Mouse (Mus musculus) lung, adult 2 months (tissue): ENCODE data around the gene Iqce. TPM values are rescaled to one million over a fixed set of nuclear protein-coding genes. Genes with fewer than 3 reads are reported as not detected.

Source experiments
- DNase-seq: peaks from one replicate; pipeline ENCODE4 v3.0.0; 2022
- H3K4me1 ChIP-seq: fragments of 200-500 bp; 2 replicates; pipeline ENCODE4 v1.6.1; 2011; ENCODE audit warnings: low read length; ENCODE audit not compliant: control insufficient read depth, insufficient read depth
- H3K4me3 ChIP-seq: fragments of 200-500 bp; replicated peaks from 2 replicates; pipeline ENCODE3; 2011; ENCODE audit warnings: low read depth, mild to moderate bottlenecking, control low read depth, low read length; ENCODE audit errors: extremely low read depth
- CTCF ChIP-seq: fragments of 200-500 bp; IDR thresholded peaks from 2 replicates; pipeline ENCODE4 v1.5.1; 2011; ENCODE audit warnings: mild to moderate bottlenecking, low read length, control low read depth; ENCODE audit not compliant: insufficient read depth
- POLR2A ChIP-seq: fragments of 200-500 bp; IDR thresholded peaks from 2 replicates; pipeline ENCODE4 v1.6.1; 2011; ENCODE audit warnings: low read depth, mild to moderate bottlenecking, control low read depth, low read length, borderline replicate concordance; ENCODE audit errors: extremely low read depth
- WGBS: fragments of 180-500 bp; shearing (Covaris S2); methylation state at CpG from one replicate; pipeline ENCODE4 v1.1.7; 2018; 5-methylcytosine and 5-hydroxymethylcytosine counted together
- polyA plus RNA-seq: library from polyadenylated mRNA; depleted of rRNA; stranded (reverse); fragments of >200 nt; gene quantifications from 2 replicates; pipeline ENCODE4 v1.2.3, GENCODE M21; 2012

The Iqce gene
- polyA plus RNA-seq, 1 experiment, result 21.8 TPM

DNA sequence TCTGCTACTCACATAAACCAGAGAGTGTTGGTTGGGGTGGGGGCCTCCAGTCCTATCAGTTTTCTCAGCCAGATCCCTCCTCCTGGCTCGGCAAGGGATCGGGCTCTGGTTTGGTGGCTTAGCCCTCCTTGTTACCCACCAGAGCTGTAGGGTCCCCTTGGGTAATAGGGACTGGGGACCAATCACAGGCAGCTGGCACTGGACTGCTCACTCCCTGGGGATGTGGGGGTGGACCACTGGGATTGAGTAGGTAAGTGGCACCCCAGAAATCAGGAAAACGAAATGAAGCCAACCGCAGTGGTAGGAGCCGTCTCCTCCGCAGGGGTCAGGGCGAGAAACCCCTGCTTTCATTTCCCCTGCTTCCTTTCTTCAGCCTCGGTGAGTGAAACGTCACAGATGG lies 81.1 kb downstream of the Iqce start:
- Histone ChIP-seq H3K4me1 (0 out of 2 replicates have a peak, but pooled peaks cover 2% of the 10 kb centered on the region), H3K4me3 (no peak overlapping the region)
- WGBS, result 70% methylated on average over 9 of the region's 9 CpGs
- no peak for TF ChIP-seq POLR2A
- no peak for TF ChIP-seq CTCF
- no peak for DNase-seq

DNA sequence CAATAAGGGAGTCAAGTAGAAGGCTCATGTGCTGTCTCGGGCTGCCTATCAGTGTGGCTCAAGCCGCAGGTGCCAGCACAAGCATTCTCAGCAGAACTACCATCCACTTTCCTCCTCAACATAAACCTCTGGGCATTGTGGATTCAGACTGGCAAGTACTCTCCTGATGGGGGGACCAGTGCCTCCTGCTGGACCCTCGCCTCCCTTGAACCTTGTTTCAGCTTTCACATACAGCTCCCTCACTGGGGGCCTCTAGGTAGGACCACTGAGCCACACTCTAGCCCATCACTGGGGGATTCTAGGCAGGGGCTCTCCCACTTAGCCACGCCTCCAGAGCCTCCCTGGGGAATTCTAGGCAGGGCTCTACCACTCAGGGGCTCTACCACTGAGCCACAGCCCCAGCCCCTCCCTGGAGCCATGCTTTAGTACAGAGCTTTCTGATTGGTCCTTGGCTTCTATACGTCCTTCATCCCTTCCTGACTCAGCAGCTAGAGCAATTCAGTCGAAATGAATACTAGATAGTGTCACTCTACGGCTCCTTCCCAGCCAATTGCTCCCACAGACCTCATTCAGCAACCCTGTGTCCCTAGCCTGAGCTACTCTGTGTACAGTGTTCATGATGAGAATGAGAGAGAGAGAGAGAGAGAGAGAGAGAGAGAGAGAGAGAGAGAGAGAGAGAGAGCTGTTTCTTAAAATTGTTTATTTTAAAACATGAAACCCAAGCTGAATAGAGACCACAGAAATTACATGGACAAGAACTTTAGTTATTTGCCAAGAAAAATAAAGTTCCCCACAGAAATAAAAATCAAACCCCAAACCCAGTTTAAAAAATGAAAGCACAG lies 82.1 kb downstream of the Iqce start:
- DNase-seq, result no peak
- TF ChIP-seq POLR2A (no peak), CTCF (0 out of 2 replicates have a peak, but pooled peaks have one; percentile 1)
- Histone ChIP-seq H3K4me3 (no peak overlapping the region), H3K4me1 (0 out of 2 replicates have a peak, but pooled peaks cover 2% of the 10 kb centered on the region)
- 45% methylated on average over 7 of the region's 7 CpGs for WGBS

DNA sequence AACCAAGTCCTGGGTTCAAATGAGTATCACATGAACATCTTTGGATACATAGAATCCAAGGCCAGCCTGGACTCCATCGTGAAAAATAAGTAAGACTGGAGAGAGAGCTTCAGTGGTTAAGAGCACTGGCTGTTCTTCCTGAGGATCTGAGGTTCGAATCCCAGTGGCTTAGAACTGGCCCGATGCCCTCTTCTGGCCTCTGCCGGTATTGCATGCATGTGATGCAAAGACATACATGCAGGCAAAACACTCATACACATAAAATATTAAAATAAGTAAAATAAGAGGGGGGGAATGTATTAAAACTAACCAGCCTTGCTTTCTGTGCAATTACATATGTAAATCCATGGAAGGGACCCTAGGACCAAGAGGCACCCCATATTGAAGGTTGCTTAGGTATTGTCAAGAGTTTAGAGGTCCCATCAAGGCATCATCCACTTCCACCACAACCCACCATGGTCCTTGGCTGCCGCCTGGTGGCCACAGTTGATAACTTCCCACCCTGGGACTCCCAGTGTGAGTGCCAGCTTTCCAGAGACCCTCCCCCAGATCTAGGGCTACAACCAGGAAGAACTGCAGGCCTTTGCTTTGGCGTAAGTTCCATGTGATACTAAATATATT lies 82.9 kb downstream of the Iqce start:
- TF ChIP-seq CTCF (peak; percentile 97), POLR2A (0 out of 2 replicates have a peak, but pooled peaks have one; percentile 3)

DNA sequence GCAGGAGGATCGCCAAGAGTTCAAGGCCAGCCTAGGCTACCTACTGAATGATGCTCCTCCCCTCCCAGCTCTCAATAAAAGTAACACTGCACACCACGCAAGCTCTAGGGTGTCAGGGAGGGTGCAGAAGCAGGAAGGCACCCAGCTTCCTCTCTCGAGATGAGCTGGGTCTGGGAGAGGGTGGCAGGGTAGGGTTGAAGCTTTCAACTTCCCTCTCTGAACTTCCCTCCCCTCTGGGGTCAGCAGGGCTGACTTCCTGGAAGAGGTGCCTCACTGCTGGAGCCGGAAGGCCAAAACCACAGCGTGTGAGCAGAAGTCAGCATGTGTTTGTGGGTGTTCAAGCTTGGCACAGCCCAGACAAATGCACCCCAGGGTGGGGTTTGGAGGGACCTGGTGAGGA lies 84.5 kb downstream of the Iqce start:
- no peak for TF ChIP-seq CTCF
- peak; percentile 52; the same call in 1 of the 2 replicates for TF ChIP-seq POLR2A
- 0 out of 2 replicates have a peak, but pooled peaks cover 2% of the 10 kb centered on the region for H3K4me1 ChIP-seq
- WGBS, result 44% methylated on average over 5 of the region's 5 CpGs

More for the DNA sequence above, 82.9 kb downstream of the Iqce start:
- 0 out of 2 replicates have a peak, but pooled peaks cover 2% of the 10 kb centered on the region for H3K4me1 ChIP-seq
- 17% methylated on average over 6 of the region's 6 CpGs for WGBS
- H3K4me3 ChIP-seq, result no peak overlapping the region
- peak; percentile 80 for DNase-seq

DNA sequence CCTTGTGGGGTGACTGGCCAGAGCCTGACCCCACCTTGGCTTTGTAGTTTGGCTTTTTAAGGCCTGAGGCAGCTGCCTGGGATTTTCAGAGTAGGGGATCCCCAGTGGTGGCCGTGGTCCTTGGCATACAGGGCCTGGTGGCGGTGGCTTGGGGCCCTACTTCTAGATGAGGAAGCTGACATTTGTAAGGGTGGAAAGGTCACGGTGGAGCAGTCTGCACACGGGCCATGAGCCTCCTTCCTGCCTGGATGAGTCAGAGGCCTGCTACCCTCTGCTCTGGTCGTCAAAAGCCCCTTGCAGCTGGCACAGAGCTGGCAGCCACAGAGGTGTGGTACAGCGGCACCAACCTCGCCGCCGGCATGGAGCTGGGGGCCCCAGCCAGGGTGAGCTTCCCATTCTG lies 85.5 kb downstream of the Iqce start:
- DNase-seq, result no peak
- no peak overlapping the region for H3K4me3 ChIP-seq

More for the DNA sequence above, 84.5 kb downstream of the Iqce start:
- no peak overlapping the region for H3K4me3 ChIP-seq
- DNase-seq, result peak; percentile 32

DNA sequence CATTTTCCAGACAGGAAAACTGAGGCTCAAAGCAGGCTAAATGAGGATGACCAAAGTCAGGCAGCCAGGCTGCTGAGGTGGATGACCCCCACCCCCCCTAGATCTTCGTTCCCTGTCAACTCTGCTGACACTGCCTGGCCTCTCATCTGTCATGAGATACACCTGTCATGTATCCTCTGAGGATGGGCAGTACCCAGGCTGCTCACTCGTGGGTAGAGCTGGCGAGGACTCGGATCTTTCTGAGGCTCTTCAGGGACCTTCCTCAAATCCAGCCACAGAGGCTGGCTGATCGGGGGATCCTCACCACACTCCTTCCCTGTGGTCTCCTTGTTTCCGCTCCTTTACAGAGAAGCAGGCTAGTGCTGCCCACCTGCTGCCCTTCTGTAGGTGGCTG lies 86.1 kb downstream of the Iqce start:
- DNase-seq, result no peak
- peaks cover 11% of the 10 kb centered on the region for H3K4me1 ChIP-seq
- no peak overlapping the region for H3K4me3 ChIP-seq
- 71% methylated on average over 6 of the region's 6 CpGs for WGBS
- TF ChIP-seq CTCF (no peak), POLR2A (no peak)

More for the DNA sequence above, 85.5 kb downstream of the Iqce start:
- H3K4me1 ChIP-seq, result peaks cover 8% of the 10 kb centered on the region
- TF ChIP-seq POLR2A (no peak), CTCF (no peak)
- 51% methylated on average over 9 of the region's 9 CpGs for WGBS

DNA sequence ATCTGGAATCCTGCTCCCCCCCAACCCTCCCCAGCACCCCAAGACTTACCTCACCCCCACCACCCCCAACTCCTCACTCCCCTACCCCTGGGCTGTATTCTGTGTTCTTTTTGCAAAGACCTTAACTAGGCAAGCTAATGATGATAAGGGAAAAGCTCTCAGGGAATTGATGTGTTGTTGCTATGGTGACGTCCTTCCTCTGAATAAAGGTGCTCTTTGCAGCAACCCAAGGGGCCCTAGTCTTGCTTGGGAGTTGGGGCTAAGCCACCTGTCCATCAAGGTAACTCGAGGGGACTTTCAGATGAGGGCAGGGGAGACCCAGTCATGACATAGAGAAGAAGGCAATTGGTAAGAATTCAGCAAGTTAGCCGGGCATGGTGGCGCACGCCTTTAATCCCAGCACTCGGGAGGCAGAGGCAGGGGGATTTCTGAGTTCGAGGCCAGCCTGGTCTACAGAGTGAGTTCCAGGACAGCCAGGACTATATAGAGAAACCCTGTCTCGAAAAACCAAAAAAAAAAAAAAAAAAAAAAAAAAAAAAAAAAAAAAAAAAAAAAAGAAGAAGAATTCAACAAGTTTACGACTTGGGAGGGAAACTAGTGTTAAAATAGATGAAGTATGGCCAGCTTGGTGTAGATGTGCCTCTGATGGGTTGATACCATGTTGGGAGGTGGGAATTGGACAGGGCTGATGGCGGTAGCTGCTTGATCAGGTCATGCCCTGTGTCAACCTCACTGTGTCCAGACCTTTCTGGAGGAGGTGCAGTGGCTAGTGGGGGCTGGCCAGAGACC lies 86.7 kb downstream of the Iqce start:
- WGBS, result 75% methylated on average over 10 of the region's 10 CpGs
- DNase-seq, result no peak
- Histone ChIP-seq H3K4me3 (no peak overlapping the region), H3K4me1 (peaks cover 11% of the 10 kb centered on the region)
- TF ChIP-seq CTCF (no peak), POLR2A (no peak)

DNA sequence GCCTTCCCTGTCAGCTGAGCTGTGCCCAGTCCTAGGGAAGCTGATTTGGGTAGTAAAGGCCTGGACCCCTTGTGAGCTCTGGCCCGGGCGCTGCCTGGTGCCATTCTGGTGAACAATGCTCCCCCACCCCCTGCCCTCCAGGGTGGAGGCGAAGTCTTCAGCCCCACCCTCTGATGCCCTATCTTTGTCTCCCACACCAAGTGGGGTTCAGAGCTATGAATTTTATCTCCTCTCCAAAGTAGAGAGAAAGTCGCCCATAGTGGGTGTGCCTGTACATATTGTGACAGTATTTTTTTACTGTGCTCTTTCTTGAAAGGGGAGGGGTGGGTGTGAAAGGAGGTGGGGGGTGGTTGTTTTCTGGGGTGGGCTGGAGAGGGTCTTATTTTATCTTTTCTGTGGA lies 87.3 kb downstream of the Iqce start:
- TF ChIP-seq CTCF, result no peak
- TF ChIP-seq POLR2A, result no peak
- WGBS, result 64% methylated on average over 4 of the region's 4 CpGs
- Histone ChIP-seq H3K4me3 (no peak overlapping the region), H3K4me1 (peaks cover 11% of the 10 kb centered on the region)
- no peak for DNase-seq

DNA sequence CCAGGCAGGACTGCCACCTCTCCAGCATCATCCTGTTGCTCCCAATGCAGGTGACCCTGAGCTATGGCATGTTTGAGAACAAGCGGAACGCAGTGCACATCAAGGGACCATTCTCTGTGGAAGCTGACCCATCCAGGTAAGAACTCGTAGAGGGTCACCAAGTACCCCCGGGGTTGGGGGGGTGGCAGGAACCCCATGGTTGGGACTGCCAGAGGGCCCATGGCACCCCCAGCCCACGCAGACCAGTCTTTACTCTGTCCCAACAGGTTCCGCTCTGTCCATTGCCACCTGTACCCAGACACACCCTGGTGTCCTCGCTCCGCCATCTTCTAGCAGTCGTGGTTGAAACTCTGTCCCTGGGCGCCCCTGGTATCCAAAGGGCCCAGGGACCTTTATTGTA lies 88.0 kb downstream of the Iqce start:
- peaks cover 11% of the 10 kb centered on the region for H3K4me1 ChIP-seq
- TF ChIP-seq POLR2A, result no peak
- TF ChIP-seq CTCF, result no peak
- no peak overlapping the region for H3K4me3 ChIP-seq
- WGBS, result 94% methylated on average over 10 of the region's 10 CpGs
- no peak for DNase-seq
